Mouse (Mus musculus) liver, postnatal 0 days (tissue): ENCODE data around the gene Dnajc3.

Experiments
- CTCF ChIP-seq: sonication (generic); IDR thresholded peaks from 2 replicates; pipeline ENCODE4 v1.5.1; 2016; ENCODE audit warnings: antibody characterized with exemption, low read depth
- EP300 ChIP-seq: IDR thresholded peaks from 2 replicates; pipeline ENCODE4 v1.6.1; 2016; ENCODE audit warnings: antibody characterized with exemption, low read depth, mild to moderate bottlenecking

GRCm38 (mm10) chr14:118890101-118890500 is 47.7 kb upstream of the Dnajc3 start:
- TF ChIP-seq CTCF (no peak), EP300 (no peak)
